Mouse (Mus musculus) layer of hippocampus, adult 18-20 months (tissue): ENCODE measurements around the gene Clspn. TPM values are rescaled to one million over a fixed set of nuclear protein-coding genes. Genes with fewer than 3 reads are reported as not detected.
"Not testable (repeated sequence)": the region's sequence is repeated elsewhere in the genome, so short reads cannot be mapped to it uniquely, and the experiment has no call there.

Source experiments
- DNase-seq, 2 experiments: peaks; one replicate each; pipeline ENCODE4 v3.0.0; 2022; ENCODE audit warnings: low spot score in 2 of 2
- long read RNA-seq: library from polyadenylated mRNA; stranded (forward); transcript quantifications from one replicate; pipeline ENCODE4 v2.0.0, GENCODE M21; 2021
- total RNA-seq, 2 experiments: library from RNA; stranded (reverse); gene quantifications; 2 replicates each; pipeline ENCODE4 v1.2.3; 2021

Gene Clspn
- under 1 TPM; 0.87 to 0.91 TPM for total RNA-seq
- long read RNA-seq, partial matches to known transcripts = 0 of 1 reads
- long read RNA-seq, other reads (novel, unspliced or antisense) = 1 of 1 reads

- DNase-seq = peak; percentile 63 to 77
Observed at GRCm38 (mm10) chr4:126556809-126557711, at the start of gene Clspn. Gene Clspn, plus strand, starts transcription at chr4:126556935.

- DNase-seq = no peak
Observed at GRCm38 (mm10) chr4:126508110-126508899, 48.4 kb upstream of the Clspn start.

- no peak for DNase-seq
Observed at GRCm38 (mm10) chr4:126509072-126509471, 47.7 kb upstream of the Clspn start.

- DNase-seq = no peak
Observed at GRCm38 (mm10) chr4:126511013-126511412, 45.7 kb upstream of the Clspn start.

GRCm38 (mm10) chr4:126512308-126513066 is 44.2 kb upstream of the Clspn start:
- DNase-seq = no peak

- DNase-seq = peak; percentile 23 to 74
Observed at GRCm38 (mm10) chr4:126526164-126526563, 30.6 kb upstream of the Clspn start.

- no peak for DNase-seq
Observed at GRCm38 (mm10) chr4:126526828-126527227, 29.9 kb upstream of the Clspn start.

GRCm38 (mm10) chr4:126532292-126532691 is 24.4 kb upstream of the Clspn start:
- DNase-seq = no peak

GRCm38 (mm10) chr4:126532827-126533728 is 23.7 kb upstream of the Clspn start, which contains the start of gene Ago4:
Gene Ago4, minus strand, starts transcription at chr4:126533472.
- peak in 1 of 2 experiments; percentile 45 for DNase-seq

GRCm38 (mm10) chr4:126533729-126534070 is 23.0 kb upstream of the Clspn start:
- DNase-seq = no peak

GRCm38 (mm10) chr4:126535631-126536030 is 21.1 kb upstream of the Clspn start:
- not testable (repeated sequence) for DNase-seq

- DNase-seq = no peak
Observed at GRCm38 (mm10) chr4:126536865-126537264, 19.9 kb upstream of the Clspn start.

- no peak for DNase-seq
Observed at GRCm38 (mm10) chr4:126540487-126541071, 16.2 kb upstream of the Clspn start.

GRCm38 (mm10) chr4:126542838-126543237 is 13.9 kb upstream of the Clspn start:
- DNase-seq = no peak

- DNase-seq = no peak
Observed at GRCm38 (mm10) chr4:126545016-126545415, 11.7 kb upstream of the Clspn start.

GRCm38 (mm10) chr4:126545703-126546102 is 11.0 kb upstream of the Clspn start:
- DNase-seq = no peak

- DNase-seq = no peak
Observed at GRCm38 (mm10) chr4:126546183-126546582, 10.6 kb upstream of the Clspn start.

GRCm38 (mm10) chr4:126552136-126552535 is 4.6 kb upstream of the Clspn start:
- no peak for DNase-seq

- peak in 1 of 2 experiments; percentile 21 for DNase-seq
Observed at GRCm38 (mm10) chr4:126553105-126553504, 3.6 kb upstream of the Clspn start.

GRCm38 (mm10) chr4:126553685-126554084 is 3.0 kb upstream of the Clspn start:
- DNase-seq = no peak
